Mouse (Mus musculus) embryonic facial prominence, embryonic 11.5 days (tissue): Measurements from ENCODE around the gene Pcmtd2. TPM values are rescaled to one million over a fixed set of nuclear protein-coding genes. Genes with fewer than 3 reads are reported as not detected.

Source experiments
- ATAC-seq: fragments of 200-750 bp; cut with Nextera tagmentation; replicated peaks from 2 replicates; pipeline ENCODE4 v1.8.0; 2017; ENCODE audit warnings: low read depth; ENCODE audit not compliant: insufficient number of reproducible peaks, low FRiP score, low TSS enrichment
- DNase-seq: peaks from one replicate; pipeline ENCODE4 v3.0.0-alpha.2; 2015; ENCODE audit warnings: low spot score
- H3K27ac ChIP-seq: fragments of 300-500 bp; sonication (generic); replicated peaks from 2 replicates; pipeline ENCODE4 v1.5.1; 2014; ENCODE audit warnings: mild to moderate bottlenecking, low read depth, low read length, control low read depth
- H3K27me3 ChIP-seq: fragments of 300-500 bp; sonication (generic); 2 replicates; pipeline ENCODE4 v1.6.1; 2014; ENCODE audit warnings: mild to moderate bottlenecking, low read length, moderate library complexity, mixed read lengths; ENCODE audit not compliant: control insufficient read depth, insufficient read depth
- H3K36me3 ChIP-seq: fragments of 300-500 bp; sonication (generic); replicated peaks from 2 replicates; pipeline ENCODE4 v1.6.1; 2014; ENCODE audit warnings: low read depth, mild to moderate bottlenecking, low read length, moderate library complexity, mixed read lengths; ENCODE audit not compliant: control insufficient read depth, insufficient read depth
- H3K4me1 ChIP-seq: fragments of 300-500 bp; sonication (generic); 2 replicates; pipeline ENCODE4 v1.6.1; 2014; ENCODE audit warnings: low read length, mixed read lengths; ENCODE audit not compliant: control insufficient read depth, insufficient read depth
- H3K4me2 ChIP-seq: fragments of 300-500 bp; sonication (generic); 2 replicates; pipeline ENCODE4 v1.6.1; 2014; ENCODE audit warnings: low read depth, mild to moderate bottlenecking, control low read depth, low read length, moderate library complexity
- H3K4me3 ChIP-seq: fragments of 300-500 bp; sonication (generic); 2 replicates; pipeline ENCODE4 v1.5.1; 2014; ENCODE audit warnings: low read depth, low read length, control low read depth
- H3K9ac ChIP-seq: fragments of 300-500 bp; sonication (generic); replicated peaks from 2 replicates; pipeline ENCODE4 v1.6.1; 2014; ENCODE audit warnings: mild to moderate bottlenecking, control low read depth, low read length
- H3K9me3 ChIP-seq: fragments of 300-500 bp; sonication (generic); replicated peaks from 2 replicates; pipeline ENCODE4 v1.6.1; 2016; ENCODE audit warnings: mild to moderate bottlenecking, low read length, inconsistent platforms, mixed read lengths; ENCODE audit not compliant: control insufficient read depth
- WGBS: fragments of 180-500 bp; shearing (Covaris S2); extraction: QIAGEN DNeasy Blood & Tissue Kit; methylation state at CpG from one replicate; pipeline ENCODE4 v1.1.7; 2014; 5-methylcytosine and 5-hydroxymethylcytosine counted together
- polyA plus RNA-seq: library from polyadenylated mRNA; unstranded; fragments of >200 nt; fragmentation: Nextera tagmentation; extraction: Ambion mirVana; gene quantifications from 2 replicates; pipeline ENCODE4 v1.2.1, GENCODE M21; 2014

The Pcmtd2 gene
- polyA plus RNA-seq, 1 experiment from 2014 or later = 46.1 TPM

- Histone ChIP-seq H3K4me1 (no peaks in the 10 kb centered on the region), H3K27ac (no peak overlapping the region), H3K9ac (no peak overlapping the region), H3K4me2 (no peak overlapping the region), H3K36me3 (no peaks in the 10 kb centered on the region), H3K9me3 (no peaks in the 10 kb centered on the region), H3K4me3 (no peak overlapping the region), H3K27me3 (no peaks in the 10 kb centered on the region)
- WGBS = 84% methylated on average over 5 of the region's 5 CpGs
- ATAC-seq = no peak
- no peak for DNase-seq
These were observed 8.2 kb downstream of the Pcmtd2 start for GRCm38 (mm10) chr2:181845709-181846394.

GRCm38 (mm10) chr2:181863791-181864535, 26.3 kb downstream of the Pcmtd2 start, which contains the start of gene Polr3k:
TSS of gene Polr3k (plus strand) at chr2:181864337.
- H3K36me3 ChIP-seq = no peaks in the 10 kb centered on the region
- peak within 1 kb of the TSS; percentile 71 for H3K4me3 ChIP-seq
- H3K4me2 ChIP-seq = peak within 1 kb of the TSS; percentile 68
- H3K27me3 ChIP-seq = no peaks in the 10 kb centered on the region
- ATAC-seq = peak; percentile 100
- peak; percentile 95 for DNase-seq
- peak within 1 kb of the TSS; percentile 83 for H3K9ac ChIP-seq
- H3K9me3 ChIP-seq = no peaks in the 10 kb centered on the region
- H3K4me1 ChIP-seq = 0 out of 2 replicates have a peak, but pooled peaks cover 2% of the 10 kb centered on the region
- under 1% methylated on average over 35 of the region's 35 CpGs for WGBS
- no peak within 1 kb of the TSS; the same call in 1 of the 2 replicates for H3K27ac ChIP-seq

GRCm38 (mm10) chr2:181864536-181864860, 26.8 kb downstream of the Pcmtd2 start:
- Histone ChIP-seq H3K27ac (no peak overlapping the region), H3K36me3 (no peaks in the 10 kb centered on the region), H3K4me3 (peak overlapping the region; percentile 71), H3K4me1 (0 out of 2 replicates have a peak, but pooled peaks cover 2% of the 10 kb centered on the region), H3K9me3 (no peaks in the 10 kb centered on the region), H3K9ac (peak overlapping the region; percentile 83), H3K4me2 (peak overlapping the region; percentile 64), H3K27me3 (no peaks in the 10 kb centered on the region)
- DNase-seq (no peak), ATAC-seq (peak; percentile 25; the same call in 1 of the 2 replicates)
- WGBS = 0% methylated on average over 22 of the region's 22 CpGs

- ATAC-seq (no peak), DNase-seq (peak; percentile 81)
- 58% methylated on average over 5 of the region's 5 CpGs for WGBS
- no peak overlapping the region for H3K9ac ChIP-seq
- H3K27me3 ChIP-seq = no peaks in the 10 kb centered on the region
- H3K36me3 ChIP-seq = no peaks in the 10 kb centered on the region
- H3K9me3 ChIP-seq = no peaks in the 10 kb centered on the region
- H3K4me1 ChIP-seq = 0 out of 2 replicates have a peak, but pooled peaks cover 2% of the 10 kb centered on the region
- no peak overlapping the region for H3K4me2 ChIP-seq
- no peak overlapping the region for H3K27ac ChIP-seq
- H3K4me3 ChIP-seq = no peak overlapping the region
These were observed 29.3 kb downstream of the Pcmtd2 start for GRCm38 (mm10) chr2:181866931-181867330.

GRCm38 (mm10) chr2:181871039-181871438, 33.4 kb downstream of the Pcmtd2 start:
- Histone ChIP-seq H3K36me3 (no peaks in the 10 kb centered on the region), H3K27ac (no peak overlapping the region), H3K4me3 (no peak overlapping the region), H3K4me1 (no peaks in the 10 kb centered on the region), H3K9me3 (no peaks in the 10 kb centered on the region), H3K9ac (no peak overlapping the region), H3K27me3 (no peaks in the 10 kb centered on the region), H3K4me2 (no peak overlapping the region)
- no peak for ATAC-seq
- 88% methylated on average over 2 of the region's 2 CpGs for WGBS
- DNase-seq = no peak

- WGBS = 58% methylated on average over 1 of the region's 1 CpGs
- no peaks in the 10 kb centered on the region for H3K9me3 ChIP-seq
- no peak overlapping the region for H3K27ac ChIP-seq
- H3K9ac ChIP-seq = no peak overlapping the region
- no peak overlapping the region for H3K4me3 ChIP-seq
- ATAC-seq = no peak
- no peak overlapping the region for H3K4me2 ChIP-seq
- H3K4me1 ChIP-seq = no peaks in the 10 kb centered on the region
- no peaks in the 10 kb centered on the region for H3K36me3 ChIP-seq
- no peak for DNase-seq
- no peaks in the 10 kb centered on the region for H3K27me3 ChIP-seq
These were observed 41.2 kb downstream of the Pcmtd2 start for GRCm38 (mm10) chr2:181878903-181879302.

- H3K4me1 ChIP-seq = no peaks in the 10 kb centered on the region
- DNase-seq (no peak), ATAC-seq (no peak)
- H3K4me3 ChIP-seq = no peak overlapping the region
- no peaks in the 10 kb centered on the region for H3K27me3 ChIP-seq
- H3K27ac ChIP-seq = no peak overlapping the region
- no peaks in the 10 kb centered on the region for H3K9me3 ChIP-seq
- 88% methylated on average over 3 of the region's 3 CpGs for WGBS
- H3K4me2 ChIP-seq = no peak overlapping the region
- no peaks in the 10 kb centered on the region for H3K36me3 ChIP-seq
- H3K9ac ChIP-seq = no peak overlapping the region
These were observed 45.5 kb downstream of the Pcmtd2 start for GRCm38 (mm10) chr2:181883022-181883749.
